ENCODE assay signal across 9 mouse cellular contexts in the genomic region with DNA sequence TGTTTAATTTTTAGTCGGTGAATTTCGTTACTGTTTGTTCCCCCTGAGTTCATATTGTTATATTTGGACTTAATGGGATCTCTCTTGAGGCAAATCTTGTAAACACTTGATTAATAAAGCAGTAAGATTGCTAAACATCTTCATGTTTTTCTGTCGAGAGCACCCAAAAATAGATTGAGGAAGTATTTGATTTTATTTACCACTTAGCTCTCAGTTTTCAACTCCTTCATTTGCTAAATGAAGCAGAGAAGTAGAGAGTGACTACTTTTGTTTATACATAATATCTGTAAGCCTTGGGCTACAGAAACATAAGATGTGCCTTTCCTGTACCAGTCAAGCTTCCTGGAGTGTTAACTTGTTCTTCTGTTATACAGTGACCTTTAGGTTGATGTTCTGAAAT. TPM values are rescaled to one million over a fixed set of nuclear protein-coding genes. Genes with fewer than 3 reads are reported as not detected.
DNase-seq lines count a peak whose midpoint lies in the region; ATAC-seq and TF ChIP-seq lines count a peak whose summit lies in the region.
"Had no signal": no experiment of that assay in that cellular context is flagged by ENCODE, and none has a peak within 500 bp of the region (broad histone marks: within the 10 kb centered on the region; RNA-seq: fewer than 3 reads in every experiment).

No protein-coding gene starts in this region.

- peaks cover 6% of the 10 kb centered on the region; the same call in 1 of the 2 replicates for H3K36me3 ChIP-seq in forebrain, embryonic 15.5 days
- H3K36me3 ChIP-seq in liver, embryonic 15.5 days (replicated peaks) = peaks cover 8% of the 10 kb centered on the region

- peak overlapping the region; percentile 98 for H3K27ac ChIP-seq in gastrocnemius, adult 2 months
- H3K27ac ChIP-seq in forebrain, embryonic 15.5 days (replicated peaks) = no peak overlapping the region
- H3K27ac ChIP-seq in liver, embryonic 15.5 days (replicated peaks) = peak overlapping the region; percentile 99
- no peak overlapping the region for H3K27ac ChIP-seq in cerebellum, adult 2 months (ENCODE audit: insufficient read depth, low read length)

- no peak for ATAC-seq in forebrain, embryonic 15.5 days (replicated peaks)
- ATAC-seq in liver, embryonic 15.5 days (ENCODE audit: insufficient read depth) = no peak

- H3K9ac ChIP-seq in forebrain, embryonic 15.5 days (replicated peaks) = no peak overlapping the region
- peak overlapping the region; percentile 100 for H3K9ac ChIP-seq in liver, embryonic 15.5 days

- peak overlapping the region; percentile 91 for H3K4me2 ChIP-seq in forebrain, embryonic 15.5 days (replicated peaks)
- H3K4me2 ChIP-seq in liver, embryonic 15.5 days = peak overlapping the region; percentile 79

- intact Hi-C loops in gastrocnemius, adult 2 months (cut with DNase I) = no loop called here

- peaks cover 35% of the 10 kb centered on the region for H3K4me1 ChIP-seq in forebrain, embryonic 15.5 days
- peaks cover 38% of the 10 kb centered on the region for H3K4me1 ChIP-seq in liver, embryonic 15.5 days (replicated peaks)
- H3K4me1 ChIP-seq in cerebellum, adult 2 months (ENCODE audit: control insufficient read depth, insufficient read depth, low read length) = peaks cover 4% of the 10 kb centered on the region; the same call in 1 of the 2 replicates

- no peak for DNase-seq in gastrocnemius, adult 2 months
- DNase-seq in gastrocnemius, postnatal 10 days = no peak
- DNase-seq in B cell, adult 2 months = peak; percentile 15 to 17
- DNase-seq in cerebellum, adult 2 months = no peak
- DNase-seq in thymus, postnatal 0 days (ENCODE audit: low spot score) = no peak
- no peak for DNase-seq in layer of hippocampus, postnatal 25 days (ENCODE audit: extremely low spot score in 1 of 2, low spot score in 1 of 2)
- DNase-seq: cerebellum, adult 9-10 months had no signal

- no peaks in the 10 kb centered on the region for H3K27me3 ChIP-seq in forebrain, embryonic 15.5 days
- H3K27me3 ChIP-seq in liver, embryonic 15.5 days = no peaks in the 10 kb centered on the region
- no peaks in the 10 kb centered on the region for H3K27me3 ChIP-seq in cerebellum, adult 2 months (ENCODE audit: control insufficient read depth, insufficient read depth, low read length)

- no peaks in the 10 kb centered on the region for H3K9me3 ChIP-seq in forebrain, embryonic 15.5 days
- no peaks in the 10 kb centered on the region for H3K9me3 ChIP-seq in liver, embryonic 15.5 days (replicated peaks)

- no peak for TF ChIP-seq POLR2A in cerebellum, adult 2 months (IDR thresholded peaks at IDR 0.05; ENCODE audit: borderline replicate concordance, insufficient read depth, low read length)

- TF ChIP-seq CTCF in gastrocnemius, adult 2 months (IDR thresholded peaks at IDR 0.05) = no peak
- TF ChIP-seq CTCF in cerebellum, adult 2 months (IDR thresholded peaks at IDR 0.05; ENCODE audit: borderline replicate concordance, insufficient read depth, low read depth, low read length) = no peak

- peak overlapping the region; percentile 92 for H3K4me3 ChIP-seq in gastrocnemius, adult 2 months
- H3K4me3 ChIP-seq in forebrain, embryonic 15.5 days = peak overlapping the region; percentile 78
- H3K4me3 ChIP-seq in liver, embryonic 15.5 days (replicated peaks) = peak overlapping the region; percentile 100
- H3K4me3 ChIP-seq in cerebellum, adult 2 months (replicated peaks; ENCODE audit: insufficient read depth, low read depth, low read length) = no peak overlapping the region

- 34% methylated on average over 3 of the region's 3 CpGs for WGBS in forebrain, embryonic 15.5 days
- 18% methylated on average over 3 of the region's 3 CpGs for WGBS in liver, embryonic 15.5 days (ENCODE audit: insufficient replicate concordance)
- 43% methylated on average over 3 of the region's 3 CpGs for WGBS in cerebellum, adult 2 months

RNA-seq across cellular contexts. Expression of gene Wdr78, which starts 6.0 kb away (rescaled TPM):
- under 1 TPM; 0.36 to 0.56 TPM for total RNA-seq in gastrocnemius, adult 2 months (2021)
- 1 to 10 TPM in 1 of 2 experiments, under 1 TPM in 1; 0.89 to 1.6 TPM for total RNA-seq in gastrocnemius, postnatal 10 days (2021)
- 4.0 and 5.8 TPM in 2 replicates for polyA plus RNA-seq in forebrain, embryonic 15.5 days (2015; fragmentation: Nextera tagmentation; extraction: Ambion mirVana)
- polyA plus RNA-seq in liver, embryonic 15.5 days (2015; fragmentation: Nextera tagmentation; extraction: Ambion mirVana) = 0.31 and 0.45 TPM in 2 replicates
- polyA plus RNA-seq in cerebellum, adult 2 months (2012; rRNA removed) = 4.1 and 5.3 TPM in 2 replicates
- 8.8 and 10.6 TPM in 2 replicates for polyA plus RNA-seq in thymus, postnatal 0 days (2015; fragmentation: Nextera tagmentation; extraction: Ambion mirVana)
- 10 to 100 TPM; 10.3 to 10.8 TPM for total RNA-seq in layer of hippocampus, postnatal 25 days (2021)

RNA-seq across cellular contexts. Expression of gene Mier1, which starts 6.2 kb away (rescaled TPM):
- total RNA-seq in gastrocnemius, adult 2 months (2021) = 10 to 100 TPM; 20.0 to 21.4 TPM
- total RNA-seq in gastrocnemius, postnatal 10 days (2021) = 10 to 100 TPM; 28.1 to 35.4 TPM
- 36.4 and 38.0 TPM in 2 replicates for polyA plus RNA-seq in forebrain, embryonic 15.5 days (2015; fragmentation: Nextera tagmentation; extraction: Ambion mirVana)
- 23.9 and 26.6 TPM in 2 replicates for polyA plus RNA-seq in liver, embryonic 15.5 days (2015; fragmentation: Nextera tagmentation; extraction: Ambion mirVana)
- 24.8 and 25.6 TPM in 2 replicates for polyA plus RNA-seq in cerebellum, adult 2 months (2012; rRNA removed)
- polyA plus RNA-seq in thymus, postnatal 0 days (2015; fragmentation: Nextera tagmentation; extraction: Ambion mirVana) = 116 and 169 TPM in 2 replicates
- 10 to 100 TPM; 39.6 to 46.1 TPM for total RNA-seq in layer of hippocampus, postnatal 25 days (2021)

Comparison
In these comparisons a context has a peak if more than half of its experiments do, and no peak if none do; other contexts are left out.
1. DNase-seq: peak in B cell, adult 2 months (2 of 2); none in gastrocnemius, adult 2 months (single experiment), gastrocnemius, postnatal 10 days (single experiment), cerebellum, adult 2 months (0 of 2), thymus, postnatal 0 days (single experiment) and layer of hippocampus, postnatal 25 days (0 of 2).
2. H3K27ac ChIP-seq: peak in gastrocnemius, adult 2 months (single experiment) and liver, embryonic 15.5 days (single experiment); none in forebrain, embryonic 15.5 days (single experiment) and cerebellum, adult 2 months (single experiment).